Mouse (Mus musculus): ENCODE results near the gene Tmem247. TPM values are rescaled to one million over a fixed set of nuclear protein-coding genes. Genes with fewer than 3 reads are reported as not detected.

The Tmem247 gene
- polyA plus RNA-seq, 1 experiment from 2014 or later: not detected

GRCm38 (mm10) chr17:86899821-86900220 lies 17.3 kb upstream of the Tmem247 start:
- DNase-seq (ENCODE audit: low spot score): peak; percentile 9
- H3K36me3 ChIP-seq (ENCODE audit: control insufficient read depth, insufficient read depth, low read length): no peaks in the 10 kb centered on the region

DNA sequence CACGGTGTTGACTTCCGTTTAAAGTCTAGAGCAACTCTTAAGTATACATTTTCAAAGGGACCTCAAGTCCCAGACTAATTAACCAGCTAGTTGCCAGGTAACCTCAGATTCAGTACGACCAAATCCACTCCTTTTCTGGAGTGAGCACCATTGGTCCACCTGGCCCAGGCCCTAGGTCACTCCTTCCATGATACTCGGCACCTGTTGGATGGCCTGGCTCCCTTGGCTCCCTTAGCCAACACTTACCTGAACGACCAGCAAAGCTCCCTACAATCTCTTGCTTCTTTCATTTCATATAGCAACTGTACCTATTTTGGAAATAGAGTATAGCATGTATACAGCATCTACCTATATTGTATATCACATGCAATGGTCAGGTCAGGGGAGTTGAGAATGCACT lies 16.6 kb upstream of the Tmem247 start:
- 0 out of 2 replicates have a peak, but pooled peaks cover 2% of the 10 kb centered on the region for H3K27me3 ChIP-seq (replicated peaks; ENCODE audit: control insufficient read depth, insufficient read depth, low read length)
- DNase-seq (ENCODE audit: low spot score) (peak; percentile 28), ATAC-seq (replicated peaks; ENCODE audit: low FRiP score) (no peak)
- WGBS: 74% methylated on average over 5 of the region's 5 CpGs
- no peak overlapping the region for H3K4me3 ChIP-seq (ENCODE audit: low read depth, low read length)
- peaks cover 8% of the 10 kb centered on the region for H3K4me1 ChIP-seq (replicated peaks; ENCODE audit: control insufficient read depth, insufficient read depth, low read length)
- H3K9me3 ChIP-seq (ENCODE audit: control insufficient read depth, low read length): no peaks in the 10 kb centered on the region
- no peak overlapping the region for H3K27ac ChIP-seq (ENCODE audit: low read depth, low read length)
- no peak overlapping the region for H3K4me2 ChIP-seq
- H3K9ac ChIP-seq (ENCODE audit: low read depth, low read length): no peak overlapping the region
- no peaks in the 10 kb centered on the region for H3K36me3 ChIP-seq (ENCODE audit: control insufficient read depth, insufficient read depth, low read length)

More at GRCm38 (mm10) chr17:86899821-86900220, 17.3 kb upstream of the Tmem247 start:
- Histone ChIP-seq H3K27ac (ENCODE audit: low read depth, low read length) (no peak overlapping the region), H3K27me3 (replicated peaks; ENCODE audit: control insufficient read depth, insufficient read depth, low read length) (0 out of 2 replicates have a peak, but pooled peaks cover 2% of the 10 kb centered on the region), H3K9ac (ENCODE audit: low read depth, low read length) (no peak overlapping the region), H3K4me1 (replicated peaks; ENCODE audit: control insufficient read depth, insufficient read depth, low read length) (peaks cover 8% of the 10 kb centered on the region; the same call in 1 of the 2 replicates), H3K4me2 (no peak overlapping the region), H3K9me3 (ENCODE audit: control insufficient read depth, low read length) (no peaks in the 10 kb centered on the region), H3K4me3 (ENCODE audit: low read depth, low read length) (no peak overlapping the region)
- no peak for ATAC-seq (replicated peaks; ENCODE audit: low FRiP score)
- 79% methylated on average over 5 of the region's 5 CpGs for WGBS

- ATAC-seq (replicated peaks; ENCODE audit: low FRiP score) (no peak), DNase-seq (ENCODE audit: low spot score) (peak; percentile 19)
- Histone ChIP-seq H3K27me3 (replicated peaks; ENCODE audit: control insufficient read depth, insufficient read depth, low read length) (0 out of 2 replicates have a peak, but pooled peaks cover 2% of the 10 kb centered on the region), H3K4me2 (no peak overlapping the region), H3K4me1 (replicated peaks; ENCODE audit: control insufficient read depth, insufficient read depth, low read length) (peaks cover 8% of the 10 kb centered on the region), H3K27ac (ENCODE audit: low read depth, low read length) (no peak overlapping the region), H3K4me3 (ENCODE audit: low read depth, low read length) (no peak overlapping the region), H3K36me3 (ENCODE audit: control insufficient read depth, insufficient read depth, low read length) (no peaks in the 10 kb centered on the region), H3K9me3 (ENCODE audit: control insufficient read depth, low read length) (no peaks in the 10 kb centered on the region), H3K9ac (ENCODE audit: low read depth, low read length) (no peak overlapping the region)
- WGBS: 84% methylated on average over 14 of the region's 14 CpGs
These were observed 14.6 kb upstream of the Tmem247 start for GRCm38 (mm10) chr17:86902399-86903067.

GRCm38 (mm10) chr17:86903596-86903995 lies 13.6 kb upstream of the Tmem247 start:
- H3K9ac ChIP-seq (ENCODE audit: low read depth, low read length): no peak overlapping the region
- H3K27me3 ChIP-seq (replicated peaks; ENCODE audit: control insufficient read depth, insufficient read depth, low read length): 0 out of 2 replicates have a peak, but pooled peaks cover 2% of the 10 kb centered on the region
- no peak for ATAC-seq (replicated peaks; ENCODE audit: low FRiP score)
- no peak overlapping the region for H3K4me3 ChIP-seq (ENCODE audit: low read depth, low read length)
- peak; percentile 31 for DNase-seq (ENCODE audit: low spot score)
- H3K4me1 ChIP-seq (replicated peaks; ENCODE audit: control insufficient read depth, insufficient read depth, low read length): peaks cover 8% of the 10 kb centered on the region
- H3K4me2 ChIP-seq: no peak overlapping the region
- 21% methylated on average over 7 of the region's 7 CpGs for WGBS
- no peaks in the 10 kb centered on the region for H3K36me3 ChIP-seq (ENCODE audit: control insufficient read depth, insufficient read depth, low read length)
- H3K9me3 ChIP-seq (ENCODE audit: control insufficient read depth, low read length): no peaks in the 10 kb centered on the region
- H3K27ac ChIP-seq (ENCODE audit: low read depth, low read length): no peak overlapping the region

DNA sequence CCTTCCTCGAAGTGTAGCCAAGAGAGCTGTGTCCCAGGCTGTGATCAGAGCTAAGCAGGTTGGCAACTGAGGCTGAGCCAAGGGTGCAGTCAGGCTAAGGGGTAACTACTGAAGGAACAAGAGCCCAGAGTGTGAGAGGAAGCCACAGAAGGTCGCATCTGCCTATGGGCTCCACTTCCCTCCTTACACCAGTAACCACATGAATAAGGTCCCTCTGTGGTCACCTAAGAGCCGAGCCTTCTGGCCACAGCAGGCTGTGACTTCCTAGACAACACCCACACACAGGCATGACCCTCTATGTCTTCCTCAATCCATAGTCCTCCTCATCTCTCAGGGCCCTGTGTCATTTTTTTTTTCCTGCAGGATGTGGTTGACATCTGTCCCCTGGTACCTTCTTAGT lies 12.9 kb upstream of the Tmem247 start:
- Histone ChIP-seq H3K36me3 (ENCODE audit: control insufficient read depth, insufficient read depth, low read length) (no peaks in the 10 kb centered on the region), H3K27me3 (replicated peaks; ENCODE audit: control insufficient read depth, insufficient read depth, low read length) (0 out of 2 replicates have a peak, but pooled peaks cover 2% of the 10 kb centered on the region), H3K4me1 (replicated peaks; ENCODE audit: control insufficient read depth, insufficient read depth, low read length) (peaks cover 8% of the 10 kb centered on the region), H3K4me2 (no peak overlapping the region), H3K9ac (ENCODE audit: low read depth, low read length) (no peak overlapping the region), H3K4me3 (ENCODE audit: low read depth, low read length) (no peak overlapping the region), H3K27ac (ENCODE audit: low read depth, low read length) (no peak overlapping the region), H3K9me3 (ENCODE audit: control insufficient read depth, low read length) (no peaks in the 10 kb centered on the region)
- ATAC-seq (replicated peaks; ENCODE audit: low FRiP score) (no peak), DNase-seq (ENCODE audit: low spot score) (peak; percentile 30)
- 49% methylated on average over 3 of the region's 3 CpGs for WGBS

- DNase-seq (ENCODE audit: low spot score) (peak; percentile 35), ATAC-seq (replicated peaks; ENCODE audit: low FRiP score) (0 out of 2 replicates have a peak, but pooled peaks have one; percentile 44)
- no peak overlapping the region for H3K9ac ChIP-seq (ENCODE audit: low read depth, low read length)
- WGBS: 36% methylated on average over 19 of the region's 19 CpGs
- H3K4me1 ChIP-seq (replicated peaks; ENCODE audit: control insufficient read depth, insufficient read depth, low read length): peaks cover 8% of the 10 kb centered on the region
- H3K27me3 ChIP-seq (replicated peaks; ENCODE audit: control insufficient read depth, insufficient read depth, low read length): 0 out of 2 replicates have a peak, but pooled peaks cover 2% of the 10 kb centered on the region
- no peak overlapping the region for H3K4me2 ChIP-seq
- no peaks in the 10 kb centered on the region for H3K9me3 ChIP-seq (ENCODE audit: control insufficient read depth, low read length)
- no peak overlapping the region for H3K4me3 ChIP-seq (ENCODE audit: low read depth, low read length)
- no peaks in the 10 kb centered on the region for H3K36me3 ChIP-seq (ENCODE audit: control insufficient read depth, insufficient read depth, low read length)
- no peak overlapping the region for H3K27ac ChIP-seq (ENCODE audit: low read depth, low read length)
These were observed 11.6 kb upstream of the Tmem247 start for GRCm38 (mm10) chr17:86905297-86906135.

DNA sequence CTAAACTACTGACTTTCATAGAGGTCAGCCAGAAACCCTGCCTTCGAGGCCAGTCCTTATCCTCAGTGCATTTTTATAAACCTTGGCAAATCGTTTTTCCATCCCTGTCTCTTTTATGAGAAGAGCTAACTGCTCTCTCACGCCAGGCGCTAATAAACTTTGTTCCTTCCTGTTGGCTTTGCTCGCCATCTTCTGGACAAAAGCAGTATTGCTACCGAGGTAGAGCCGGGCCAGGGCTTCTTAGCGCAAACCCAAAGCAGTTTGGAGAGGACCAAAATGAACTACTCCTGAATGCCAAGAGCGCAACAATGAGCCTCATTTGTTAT lies 11.0 kb upstream of the Tmem247 start:
- Histone ChIP-seq H3K27me3 (replicated peaks; ENCODE audit: control insufficient read depth, insufficient read depth, low read length) (0 out of 2 replicates have a peak, but pooled peaks cover 2% of the 10 kb centered on the region), H3K9me3 (ENCODE audit: control insufficient read depth, low read length) (no peaks in the 10 kb centered on the region), H3K27ac (ENCODE audit: low read depth, low read length) (no peak overlapping the region), H3K4me3 (ENCODE audit: low read depth, low read length) (no peak overlapping the region), H3K9ac (ENCODE audit: low read depth, low read length) (no peak overlapping the region), H3K4me2 (no peak overlapping the region), H3K36me3 (ENCODE audit: control insufficient read depth, insufficient read depth, low read length) (no peaks in the 10 kb centered on the region), H3K4me1 (replicated peaks; ENCODE audit: control insufficient read depth, insufficient read depth, low read length) (peaks cover 8% of the 10 kb centered on the region)
- WGBS: 4% methylated on average over 9 of the region's 9 CpGs
- ATAC-seq (replicated peaks; ENCODE audit: low FRiP score): no peak
- DNase-seq (ENCODE audit: low spot score): peak; percentile 75

DNA sequence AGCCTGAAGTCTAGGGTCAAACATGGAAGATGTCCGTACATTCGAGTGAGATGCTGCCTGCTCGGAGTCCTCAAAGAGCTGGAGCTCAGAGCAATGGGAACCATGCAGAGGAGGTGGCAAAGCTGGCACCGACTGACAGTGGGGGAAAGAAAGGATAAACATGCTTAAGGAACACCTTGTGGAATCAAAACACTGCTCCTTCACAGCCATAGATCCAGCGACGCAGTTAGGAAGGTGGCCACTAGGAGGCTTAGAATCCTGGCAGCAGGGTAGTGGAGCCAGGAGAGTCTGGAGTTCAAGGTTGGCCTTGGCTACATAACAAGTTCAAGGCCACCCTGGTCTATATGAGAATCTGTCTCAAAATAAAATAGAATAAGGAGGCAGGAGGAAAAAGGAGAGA lies 10.5 kb upstream of the Tmem247 start:
- peak; percentile 39 for DNase-seq (ENCODE audit: low spot score)
- no peak for ATAC-seq (replicated peaks; ENCODE audit: low FRiP score)
- Histone ChIP-seq H3K4me2 (no peak overlapping the region), H3K27ac (ENCODE audit: low read depth, low read length) (no peak overlapping the region), H3K9me3 (ENCODE audit: control insufficient read depth, low read length) (no peaks in the 10 kb centered on the region), H3K9ac (ENCODE audit: low read depth, low read length) (no peak overlapping the region), H3K27me3 (replicated peaks; ENCODE audit: control insufficient read depth, insufficient read depth, low read length) (0 out of 2 replicates have a peak, but pooled peaks cover 2% of the 10 kb centered on the region), H3K36me3 (ENCODE audit: control insufficient read depth, insufficient read depth, low read length) (no peaks in the 10 kb centered on the region), H3K4me3 (ENCODE audit: low read depth, low read length) (no peak overlapping the region), H3K4me1 (replicated peaks; ENCODE audit: control insufficient read depth, insufficient read depth, low read length) (peaks cover 8% of the 10 kb centered on the region)
- WGBS: 27% methylated on average over 6 of the region's 6 CpGs
